ENCODE assay signal across 9 mouse cellular contexts in the genomic region with DNA sequence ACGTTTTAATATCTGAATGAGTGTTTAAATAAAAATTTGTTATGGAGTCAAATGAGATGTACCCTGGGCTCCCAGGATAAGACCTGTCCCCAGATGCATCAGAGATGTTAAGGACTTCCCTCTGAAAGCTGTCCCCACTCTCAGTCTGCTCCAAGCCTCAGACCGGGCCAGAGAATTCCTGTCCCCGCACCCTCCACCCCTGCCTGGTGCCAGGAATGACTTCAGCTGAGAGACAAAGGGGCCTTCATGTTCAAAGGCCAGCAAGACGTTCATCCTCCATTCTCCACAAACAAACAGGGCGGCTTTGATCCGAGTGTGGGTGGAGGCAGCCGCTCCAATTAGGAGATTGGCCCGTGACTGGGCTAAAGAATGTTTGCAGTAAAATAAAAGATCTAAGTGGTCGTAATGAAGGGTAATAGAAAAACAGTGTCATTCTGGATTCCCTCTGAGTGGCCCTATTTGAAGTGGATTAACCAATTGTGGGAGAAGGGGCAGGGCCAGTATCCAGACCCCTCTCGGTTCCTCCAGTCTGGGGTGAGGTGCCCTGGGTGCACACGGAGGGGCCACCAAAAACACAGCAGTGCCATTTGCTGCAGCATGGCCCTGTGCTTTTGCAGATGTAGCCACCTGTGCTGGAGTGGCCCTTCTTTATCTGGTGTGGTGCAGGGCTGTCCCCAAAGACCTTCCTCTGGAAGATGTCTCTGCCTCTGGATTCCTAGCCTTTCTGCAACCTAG. TPM values are rescaled to one million over a fixed set of nuclear protein-coding genes. Genes with fewer than 3 reads are reported as not detected.
A peak's percentile ranks its signal among the peaks of the same experiment; 100 is the strongest.
DNase-seq lines count a peak whose midpoint lies in the region; ATAC-seq lines count a peak whose summit lies in the region.
"Had no signal": no experiment of that assay in that cellular context is flagged by ENCODE, and none has a peak within 500 bp of the region (broad histone marks: within the 10 kb centered on the region; RNA-seq: fewer than 3 reads in every experiment).

No protein-coding gene starts in this region.

- peak overlapping the region; percentile 41 for H3K4me2 ChIP-seq in forebrain, embryonic 16.5 days (ENCODE audit: low read length)
- H3K4me2 ChIP-seq: limb, embryonic 13.5 days had no signal

- no peaks in the 10 kb centered on the region for H3K36me3 ChIP-seq in forebrain, embryonic 16.5 days (ENCODE audit: control insufficient read depth, insufficient read depth)
- H3K36me3 ChIP-seq: limb, embryonic 13.5 days had no signal

- no peak for ATAC-seq in cerebellum, adult (ENCODE audit: insufficient number of reproducible peaks, low FRiP score, low TSS enrichment)
- peak; percentile 82 for ATAC-seq in forebrain, embryonic 16.5 days
- ATAC-seq in megakaryocyte progenitor cell, adult 5-6 weeks (replicated peaks; ENCODE audit: poor library complexity) = no peak

- H3K9ac ChIP-seq in forebrain, embryonic 16.5 days (replicated peaks; ENCODE audit: low read depth, low read length) = peak overlapping the region; percentile 48; the same call in 1 of the 2 replicates
- H3K9ac ChIP-seq: limb, embryonic 13.5 days had no signal

- H3K9me3 ChIP-seq in forebrain, embryonic 16.5 days (ENCODE audit: control insufficient read depth, low read length) = 0 out of 2 replicates have a peak, but pooled peaks cover 5% of the 10 kb centered on the region

- peaks cover 6% of the 10 kb centered on the region; the same call in 1 of the 2 replicates for H3K27me3 ChIP-seq in forebrain, embryonic 16.5 days (replicated peaks; ENCODE audit: control insufficient read depth, insufficient read depth, low read length)
- H3K27me3 ChIP-seq: limb, embryonic 13.5 days had no signal

- peak overlapping the region; percentile 21; the same call in 1 of the 2 replicates for H3K4me3 ChIP-seq in forebrain, embryonic 16.5 days (replicated peaks; ENCODE audit: low read length)
- H3K4me3 ChIP-seq: limb, embryonic 13.5 days had no signal

- peaks cover 4% of the 10 kb centered on the region; the same call in 1 of the 2 replicates for H3K4me1 ChIP-seq in forebrain, embryonic 16.5 days (replicated peaks; ENCODE audit: control insufficient read depth, insufficient read depth, low read length)

- no peak overlapping the region for H3K27ac ChIP-seq in forebrain, embryonic 16.5 days (ENCODE audit: low read length)
- H3K27ac ChIP-seq: limb, embryonic 13.5 days had no signal

- DNase-seq in cerebellum, adult 9-11 months = peak; percentile 31
- DNase-seq in ZHBTc4 (ENCODE audit: low read depth, low spot score) = peak; percentile 21
- peak; percentile 41 for DNase-seq in left cerebral cortex, adult 11 months (ENCODE audit: low spot score)
- DNase-seq in retina, embryonic 14.5 days (ENCODE audit: low spot score) = peak; percentile 52
- DNase-seq in T-cell, adult 2 months (ENCODE audit: low spot score) = no peak

- 1% methylated on average over 11 of the region's 11 CpGs for WGBS in forebrain, embryonic 16.5 days

RNA-seq across cellular contexts. Expression of gene Nkd1, which starts 25.9 kb away (rescaled TPM):
- 28.3 and 28.5 TPM in 2 replicates for polyA plus RNA-seq in forebrain, embryonic 16.5 days (2015; fragmentation: Nextera tagmentation; extraction: Ambion mirVana)
- not detected in 2 replicates for total RNA-seq in megakaryocyte progenitor cell, adult 5-6 weeks (2015)
- 0.17 and 0.54 TPM in 2 replicates for total RNA-seq in megakaryocyte progenitor cell, adult 5-6 weeks (2017)
